Mouse (Mus musculus) hindbrain, embryonic 12.5 days (tissue): ENCODE results near the gene Crtam. TPM values are rescaled to one million over a fixed set of nuclear protein-coding genes. Genes with fewer than 3 reads are reported as not detected.

ENCODE experiments used
- ATAC-seq: fragments of 200-750 bp; cut with Nextera tagmentation; 2 replicates; pipeline ENCODE4 v1.8.0; 2017; ENCODE audit warnings: moderate TSS enrichment; ENCODE audit not compliant: low FRiP score
- H3K27ac ChIP-seq: fragments of 300-500 bp; sonication (generic); 2 replicates; pipeline ENCODE4 v1.5.1; 2016; ENCODE audit warnings: mild to moderate bottlenecking
- H3K27me3 ChIP-seq: fragments of 300-500 bp; sonication (generic); 2 replicates; pipeline ENCODE4 v1.6.1; 2016; ENCODE audit warnings: mild to moderate bottlenecking
- H3K36me3 ChIP-seq: fragments of 300-500 bp; sonication (generic); 2 replicates; pipeline ENCODE4 v1.6.1; 2016; ENCODE audit warnings: mild to moderate bottlenecking
- H3K4me1 ChIP-seq: fragments of 300-500 bp; sonication (generic); 2 replicates; pipeline ENCODE4 v1.6.1; 2016
- H3K4me2 ChIP-seq: fragments of 300-500 bp; sonication (generic); replicated peaks from 2 replicates; pipeline ENCODE4 v1.6.1; 2016; ENCODE audit warnings: mild to moderate bottlenecking
- H3K4me3 ChIP-seq: fragments of 300-500 bp; sonication (generic); 2 replicates; pipeline ENCODE4 v1.5.1; 2016; ENCODE audit warnings: mild to moderate bottlenecking
- H3K9ac ChIP-seq: fragments of 300-500 bp; sonication (generic); 2 replicates; pipeline ENCODE4 v1.6.1; 2016; ENCODE audit warnings: mild to moderate bottlenecking, moderate library complexity
- H3K9me3 ChIP-seq: fragments of 300-500 bp; sonication (generic); replicated peaks from 2 replicates; pipeline ENCODE4 v1.6.1; 2016; ENCODE audit warnings: mild to moderate bottlenecking
- WGBS: fragments of 180-500 bp; shearing (Covaris S2); methylation state at CpG from one replicate; pipeline ENCODE4 v1.1.7; 2016; 5-methylcytosine and 5-hydroxymethylcytosine counted together
- polyA plus RNA-seq: library from polyadenylated mRNA; unstranded; fragments of >200 nt; fragmentation: Nextera tagmentation; extraction: Ambion mirVana; gene quantifications from 2 replicates; pipeline ENCODE4 v1.2.1, GENCODE M21; 2016

The Crtam gene
- polyA plus RNA-seq, 1 experiment from 2014 or later = 0.30 TPM

DNA sequence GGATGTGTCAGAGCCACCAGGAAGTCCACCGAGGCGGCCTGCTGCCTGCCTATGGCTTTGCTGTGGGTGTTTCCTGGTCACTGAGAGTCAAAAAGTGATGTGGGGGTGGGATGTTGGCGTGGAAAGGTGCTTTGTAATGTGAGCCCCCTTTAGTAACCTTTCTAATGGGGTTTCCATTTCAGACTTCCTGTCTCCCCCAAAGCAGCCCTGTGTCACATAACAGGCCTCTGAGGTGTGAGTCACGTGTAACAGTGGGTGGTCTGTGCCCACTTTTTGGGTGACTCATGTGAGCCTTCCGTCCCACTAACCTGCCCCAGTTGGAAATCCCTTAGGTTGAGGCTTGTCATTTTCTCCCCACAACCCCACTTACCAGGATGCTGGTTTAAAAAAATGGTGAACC lies 10.4 kb downstream of the Crtam start:
- WGBS = 81% methylated on average over 5 of the region's 5 CpGs
- no peak for ATAC-seq
- no peaks in the 10 kb centered on the region for H3K36me3 ChIP-seq
- H3K9me3 ChIP-seq = no peaks in the 10 kb centered on the region
- H3K27ac ChIP-seq = no peak overlapping the region
- no peak overlapping the region for H3K4me3 ChIP-seq
- H3K9ac ChIP-seq = no peak overlapping the region
- H3K4me1 ChIP-seq = peaks cover 4% of the 10 kb centered on the region; the same call in 1 of the 2 replicates
- no peak overlapping the region for H3K4me2 ChIP-seq
- no peaks in the 10 kb centered on the region for H3K27me3 ChIP-seq

DNA sequence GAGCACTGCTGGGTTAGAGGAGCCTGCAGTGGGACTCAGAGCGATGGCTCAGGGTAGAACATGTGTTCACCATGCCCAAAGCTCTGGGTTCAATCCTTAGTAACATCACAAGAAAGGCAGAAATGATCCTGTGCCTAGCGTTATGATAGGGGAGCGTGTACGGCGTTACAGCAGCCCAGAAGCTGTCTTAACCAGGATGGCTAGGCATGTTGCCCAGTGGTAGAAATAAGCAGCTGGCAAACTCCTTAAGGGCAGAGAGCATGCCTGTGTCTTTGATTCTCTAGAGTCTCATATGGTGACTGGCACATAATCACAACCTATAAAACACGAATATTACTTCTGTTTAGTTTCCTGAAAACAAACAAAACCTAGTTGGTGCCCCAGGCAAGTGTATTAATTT lies 12.9 kb downstream of the Crtam start:
- no peaks in the 10 kb centered on the region for H3K36me3 ChIP-seq
- no peak overlapping the region for H3K4me3 ChIP-seq
- no peaks in the 10 kb centered on the region for H3K9me3 ChIP-seq
- H3K27me3 ChIP-seq = no peaks in the 10 kb centered on the region; the same call in 1 of the 2 replicates
- no peak overlapping the region for H3K27ac ChIP-seq
- H3K4me1 ChIP-seq = peaks cover 4% of the 10 kb centered on the region; the same call in 1 of the 2 replicates
- no peak for ATAC-seq
- H3K9ac ChIP-seq = no peak overlapping the region
- WGBS = 85% methylated on average over 6 of the region's 6 CpGs
- H3K4me2 ChIP-seq = no peak overlapping the region

DNA sequence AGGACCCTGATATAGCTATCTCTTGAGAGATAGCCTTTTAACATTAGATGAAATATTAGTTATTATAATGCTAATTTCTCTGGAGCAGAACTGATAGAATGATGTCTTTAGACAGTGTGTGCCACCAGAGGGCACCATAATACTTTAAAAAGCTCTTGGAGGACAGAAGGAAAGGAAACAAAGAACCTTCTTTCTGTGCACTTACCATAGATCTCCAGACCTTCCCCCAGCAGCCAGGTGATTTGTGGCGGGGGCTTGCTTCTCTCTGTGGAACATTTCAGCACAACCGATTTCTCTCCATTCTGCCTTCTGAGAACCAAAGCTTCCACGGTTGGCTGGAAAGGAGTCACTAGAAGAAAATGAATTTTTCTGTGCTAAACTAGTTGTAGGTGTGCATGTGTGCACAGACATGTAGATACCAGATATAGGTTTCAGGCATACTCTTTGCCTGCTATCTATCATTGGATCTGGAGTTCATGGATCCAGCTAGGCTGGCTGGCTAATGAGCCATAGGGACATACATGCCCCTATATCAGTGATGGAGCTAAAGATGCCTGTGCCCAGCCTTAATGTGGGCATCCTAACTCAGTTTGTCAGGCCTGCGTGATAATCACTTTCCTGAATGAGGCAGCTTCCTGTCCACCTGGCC lies 14.4 kb downstream of the Crtam start:
- 0 out of 2 replicates have a peak overlapping the region, but pooled peaks have one; percentile 24 for H3K27ac ChIP-seq
- ATAC-seq = peak; percentile 52; the same call in 1 of the 2 replicates
- H3K9ac ChIP-seq = no peak overlapping the region
- peaks cover 4% of the 10 kb centered on the region; the same call in 1 of the 2 replicates for H3K4me1 ChIP-seq
- 46% methylated on average over 4 of the region's 4 CpGs for WGBS
- no peaks in the 10 kb centered on the region for H3K36me3 ChIP-seq
- no peak overlapping the region for H3K4me3 ChIP-seq
- H3K27me3 ChIP-seq = no peaks in the 10 kb centered on the region; the same call in 1 of the 2 replicates
- H3K9me3 ChIP-seq = no peaks in the 10 kb centered on the region
- no peak overlapping the region for H3K4me2 ChIP-seq

DNA sequence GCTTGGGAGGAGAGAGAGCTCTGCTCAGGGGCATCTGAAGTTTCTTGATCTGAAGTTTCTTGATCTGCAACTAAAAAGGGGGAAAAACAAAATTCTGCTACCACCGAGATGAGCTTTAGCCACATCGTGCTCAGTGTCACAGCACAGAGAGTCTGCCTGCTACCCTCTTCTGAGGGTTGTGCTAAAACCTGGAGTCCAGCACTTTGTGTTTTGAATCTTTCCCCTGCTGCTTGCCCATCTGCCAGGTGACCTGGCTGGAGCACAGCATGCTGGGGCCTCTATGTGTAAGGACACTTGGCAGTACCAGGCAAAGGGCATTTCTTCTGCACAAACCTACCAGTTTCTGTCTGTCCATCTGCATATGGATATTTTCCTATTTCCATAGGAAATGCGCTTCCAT lies 20.1 kb downstream of the Crtam start:
- H3K4me1 ChIP-seq = no peaks in the 10 kb centered on the region
- WGBS = 67% methylated on average over 3 of the region's 3 CpGs
- no peaks in the 10 kb centered on the region for H3K9me3 ChIP-seq
- no peaks in the 10 kb centered on the region; the same call in 1 of the 2 replicates for H3K27me3 ChIP-seq
- H3K27ac ChIP-seq = no peak overlapping the region
- ATAC-seq = no peak
- H3K9ac ChIP-seq = no peak overlapping the region
- H3K36me3 ChIP-seq = no peaks in the 10 kb centered on the region
- no peak overlapping the region for H3K4me2 ChIP-seq
- H3K4me3 ChIP-seq = no peak overlapping the region

DNA sequence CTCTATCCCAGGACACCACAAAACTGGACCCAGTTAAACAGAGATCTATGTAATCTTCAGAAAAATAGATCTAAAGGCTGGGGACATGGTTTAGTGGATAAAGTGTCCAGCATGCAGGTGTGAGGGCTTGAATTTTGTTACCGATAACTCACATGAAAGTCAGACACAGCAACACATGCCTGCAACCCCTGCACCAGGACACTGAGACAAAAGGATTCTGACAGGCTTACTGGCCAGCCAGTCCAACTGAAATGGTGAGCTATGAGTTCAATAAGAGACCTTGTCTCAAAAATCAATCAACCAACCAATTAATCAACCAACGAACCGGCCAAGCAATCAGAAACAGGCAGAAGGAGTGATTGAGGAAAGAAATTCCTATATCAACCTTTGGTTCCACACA lies 20.7 kb downstream of the Crtam start:
- WGBS = 86% methylated on average over 3 of the region's 3 CpGs
- no peaks in the 10 kb centered on the region; the same call in 1 of the 2 replicates for H3K27me3 ChIP-seq
- H3K4me2 ChIP-seq = no peak overlapping the region
- no peak overlapping the region for H3K4me3 ChIP-seq
- H3K36me3 ChIP-seq = no peaks in the 10 kb centered on the region
- H3K9ac ChIP-seq = no peak overlapping the region
- H3K27ac ChIP-seq = no peak overlapping the region
- H3K4me1 ChIP-seq = no peaks in the 10 kb centered on the region
- no peak for ATAC-seq
- no peaks in the 10 kb centered on the region; the same call in 1 of the 2 replicates for H3K9me3 ChIP-seq

DNA sequence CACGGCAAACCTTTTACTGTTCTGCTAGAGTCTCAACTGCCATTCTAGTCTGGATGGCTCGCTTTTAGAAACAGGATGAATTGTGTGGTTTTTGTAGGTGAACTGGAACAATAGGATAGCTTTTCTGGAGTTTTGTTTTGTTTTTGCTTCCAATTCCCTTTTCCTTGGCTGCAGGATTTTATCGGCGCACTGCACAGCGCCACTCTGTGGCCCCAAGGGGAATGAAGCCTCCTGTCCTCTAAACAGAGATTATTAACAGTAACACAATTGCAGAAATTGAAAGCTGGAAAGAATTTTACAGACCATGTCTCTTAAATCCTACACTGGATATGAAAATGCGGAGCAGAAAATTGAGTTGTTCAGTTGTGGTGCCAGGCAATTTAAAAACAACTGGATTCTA lies 21.9 kb downstream of the Crtam start:
- H3K9me3 ChIP-seq = no peaks in the 10 kb centered on the region; the same call in 1 of the 2 replicates
- no peaks in the 10 kb centered on the region for H3K27me3 ChIP-seq

DNA sequence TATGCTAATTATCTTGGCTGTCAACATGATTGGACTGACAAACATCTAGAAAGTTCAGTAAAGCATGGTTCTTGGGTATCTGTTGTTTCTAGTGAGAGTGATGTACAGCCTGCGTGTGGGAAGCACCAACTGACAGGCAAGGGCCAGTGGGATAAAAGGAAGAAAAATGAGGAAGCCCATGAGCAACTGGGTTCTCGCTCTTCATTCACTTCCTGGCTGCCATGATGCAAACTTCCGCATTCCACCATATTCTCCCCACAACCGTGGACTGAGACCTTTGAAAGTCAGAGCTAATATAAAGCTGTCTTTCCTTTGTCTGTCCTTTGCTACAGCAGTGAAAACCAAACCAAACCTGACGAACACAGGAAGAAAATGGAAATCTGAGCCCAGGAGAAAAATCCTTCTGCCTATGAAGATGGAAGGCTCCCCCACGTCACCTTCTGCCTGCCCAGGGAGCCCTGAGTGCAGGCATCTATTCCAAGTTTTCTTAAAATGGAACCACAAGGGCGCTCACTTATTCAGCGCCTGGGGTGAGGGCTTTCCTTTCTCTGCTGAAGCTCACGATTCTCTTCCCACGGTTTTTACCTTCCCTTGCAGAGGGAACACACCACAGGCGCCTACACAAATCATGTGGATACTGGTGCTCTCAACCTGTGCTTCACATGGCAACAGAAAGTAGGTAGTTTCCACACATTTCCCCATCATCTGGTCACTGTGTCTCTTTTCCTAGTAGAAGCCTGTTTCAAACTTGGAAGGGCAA lies 30.2 kb downstream of the Crtam start:
- Histone ChIP-seq H3K27me3 (no peaks in the 10 kb centered on the region), H3K4me1 (no peaks in the 10 kb centered on the region), H3K36me3 (no peaks in the 10 kb centered on the region), H3K9ac (no peak overlapping the region), H3K4me3 (no peak overlapping the region), H3K4me2 (no peak overlapping the region), H3K27ac (no peak overlapping the region), H3K9me3 (no peaks in the 10 kb centered on the region; the same call in 1 of the 2 replicates)
- WGBS = 77% methylated on average over 11 of the region's 11 CpGs
- ATAC-seq = no peak

More for the DNA sequence above, 21.9 kb downstream of the Crtam start:
- H3K4me2 ChIP-seq = no peak overlapping the region
- H3K36me3 ChIP-seq = no peaks in the 10 kb centered on the region
- no peak for ATAC-seq
- WGBS = 39% methylated on average over 6 of the region's 6 CpGs
- H3K27ac ChIP-seq = no peak overlapping the region
- H3K4me1 ChIP-seq = no peaks in the 10 kb centered on the region
- H3K4me3 ChIP-seq = no peak overlapping the region
- no peak overlapping the region for H3K9ac ChIP-seq

DNA sequence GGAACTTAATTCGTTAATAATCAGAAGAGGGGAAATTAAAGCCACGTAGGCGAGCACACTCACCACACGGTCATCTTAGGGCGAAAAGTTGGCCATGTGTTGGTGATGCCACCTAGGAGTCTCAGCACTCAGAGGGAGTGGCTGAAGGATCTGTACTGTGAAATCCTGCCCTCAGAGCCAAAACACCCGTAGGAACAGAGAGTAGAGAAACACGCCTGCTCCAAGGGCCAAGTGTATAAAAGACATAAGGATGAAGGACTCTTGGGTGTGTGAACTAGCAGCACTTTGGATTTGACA lies 40.1 kb downstream of the Crtam start:
- peak overlapping the region; percentile 67 for H3K9ac ChIP-seq
- 16% methylated on average over 7 of the region's 7 CpGs for WGBS
- H3K27me3 ChIP-seq = peaks cover 61% of the 10 kb centered on the region

DNA sequence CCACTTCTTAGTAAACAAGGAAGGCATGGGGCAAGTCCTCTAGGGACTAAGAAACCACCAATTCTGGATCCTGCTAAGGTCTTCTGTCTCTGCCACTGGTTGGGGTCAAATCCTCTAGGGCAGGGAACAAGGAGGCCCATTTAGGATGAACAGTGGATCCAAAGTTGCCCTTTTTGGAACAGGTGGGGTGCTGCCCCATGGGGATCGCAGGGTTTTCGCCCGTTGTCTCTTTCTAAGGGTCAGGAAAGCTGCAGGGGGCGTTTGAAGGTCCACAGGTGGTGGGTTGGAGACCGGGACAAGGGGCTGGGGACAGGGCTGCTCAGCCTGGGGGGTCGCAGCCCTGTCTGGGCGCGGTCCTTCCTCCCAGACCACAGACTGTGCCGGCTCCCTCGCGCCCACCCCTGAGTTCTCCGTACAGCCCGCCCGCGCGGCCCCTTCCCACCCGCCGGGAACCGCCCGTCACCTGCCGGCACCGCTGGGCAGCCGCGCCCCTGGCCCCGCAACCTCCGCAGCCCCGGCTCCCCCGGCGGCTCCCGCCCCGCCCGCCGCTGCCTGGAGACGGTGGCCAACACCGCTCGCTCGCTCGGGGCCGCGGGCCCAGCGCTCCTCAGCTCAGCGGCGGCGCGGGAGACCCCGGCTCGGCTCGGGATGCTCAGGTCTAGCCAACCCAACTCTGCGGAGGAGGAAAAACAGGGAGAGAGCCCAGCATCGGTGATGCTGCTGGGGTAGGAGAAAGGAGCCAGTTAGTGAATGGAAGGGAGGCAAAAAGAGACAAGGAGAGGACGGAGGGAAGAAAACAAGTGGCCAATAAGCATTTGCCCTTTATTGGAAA lies 40.6 kb downstream of the Crtam start, which contains the start of gene Jhy:
Jhy (minus strand) TSS at position 533 of the 832 bp plus-strand sequence.
- H3K4me1 ChIP-seq = peaks cover 11% of the 10 kb centered on the region
- H3K36me3 ChIP-seq = no peaks in the 10 kb centered on the region
- H3K4me3 ChIP-seq = peak within 1 kb of the TSS; percentile 51
- H3K27ac ChIP-seq = no peak within 1 kb of the TSS
- H3K4me2 ChIP-seq = peak within 1 kb of the TSS; percentile 96
- ATAC-seq = peak; percentile 79
- no peaks in the 10 kb centered on the region for H3K9me3 ChIP-seq
- H3K9ac ChIP-seq = peak within 1 kb of the TSS; percentile 67
- WGBS = 1% methylated on average over 50 of the region's 51 CpGs
- H3K27me3 ChIP-seq = peaks cover 64% of the 10 kb centered on the region

More for the DNA sequence above, 40.1 kb downstream of the Crtam start:
- no peak for ATAC-seq
- no peaks in the 10 kb centered on the region for H3K9me3 ChIP-seq
- peak overlapping the region; percentile 96 for H3K4me2 ChIP-seq
- peaks cover 11% of the 10 kb centered on the region for H3K4me1 ChIP-seq
- no peak overlapping the region for H3K27ac ChIP-seq
- H3K36me3 ChIP-seq = no peaks in the 10 kb centered on the region
- peak overlapping the region; percentile 51 for H3K4me3 ChIP-seq

DNA sequence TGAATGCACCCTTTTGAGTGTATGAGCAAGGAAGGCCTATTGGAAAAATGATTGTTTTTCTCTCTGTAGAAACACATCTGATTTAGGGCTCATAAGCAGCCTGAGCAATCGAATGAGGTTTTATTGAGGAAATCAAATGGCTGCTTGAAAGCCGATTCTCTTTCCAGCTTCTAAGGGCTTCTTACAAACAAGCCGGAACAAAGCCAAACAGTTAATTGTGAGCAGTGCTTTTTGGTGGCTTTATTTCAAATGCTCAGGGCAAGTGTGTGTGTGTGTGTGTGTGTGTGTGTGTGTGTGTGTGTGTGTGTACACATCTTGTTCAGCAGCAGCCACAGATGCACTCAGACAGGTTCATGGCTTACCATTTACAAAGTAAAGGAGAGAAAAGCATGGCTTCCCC lies 43.0 kb downstream of the Crtam start:
- no peak overlapping the region for H3K4me3 ChIP-seq
- WGBS = 79% methylated on average over 3 of the region's 3 CpGs
- H3K27ac ChIP-seq = no peak overlapping the region
- peaks cover 11% of the 10 kb centered on the region for H3K4me1 ChIP-seq
- no peak for ATAC-seq
- no peaks in the 10 kb centered on the region for H3K36me3 ChIP-seq
- no peak overlapping the region for H3K9ac ChIP-seq
- H3K4me2 ChIP-seq = no peak overlapping the region
- peaks cover 61% of the 10 kb centered on the region for H3K27me3 ChIP-seq
- no peaks in the 10 kb centered on the region for H3K9me3 ChIP-seq

DNA sequence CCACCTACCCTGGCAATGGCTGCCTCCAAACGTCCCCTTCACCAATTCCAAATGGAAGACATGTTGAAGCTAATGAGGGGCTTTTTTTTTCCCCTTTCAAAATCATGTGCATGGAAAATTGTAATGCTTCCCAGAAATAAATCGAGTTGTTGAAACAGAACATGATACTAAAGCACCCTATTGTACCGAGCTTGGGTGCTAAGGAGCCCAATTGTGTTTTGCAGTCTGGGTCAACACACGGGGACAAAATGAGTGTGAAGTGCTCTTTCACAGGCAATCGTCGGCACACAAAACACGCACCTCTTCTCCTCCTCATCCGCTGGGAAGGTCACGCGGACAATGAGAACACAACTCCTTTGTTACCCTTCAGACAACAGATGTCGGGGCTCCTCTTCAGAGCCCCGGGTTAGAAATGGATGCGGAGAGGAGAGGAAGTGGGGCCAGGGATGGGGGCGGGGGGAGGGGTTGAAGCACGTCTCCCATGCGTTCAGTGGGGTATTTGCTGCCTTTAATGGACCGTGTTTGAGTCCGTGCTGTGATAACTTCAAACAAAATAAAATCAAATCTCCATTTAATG lies 55.3 kb downstream of the Crtam start:
- Histone ChIP-seq H3K36me3 (no peaks in the 10 kb centered on the region), H3K4me3 (no peak overlapping the region), H3K27ac (no peak overlapping the region), H3K9ac (no peak overlapping the region), H3K4me1 (0 out of 2 replicates have a peak, but pooled peaks cover 4% of the 10 kb centered on the region), H3K4me2 (peak overlapping the region; percentile 42), H3K27me3 (peaks cover 41% of the 10 kb centered on the region), H3K9me3 (no peaks in the 10 kb centered on the region)
- WGBS = 22% methylated on average over 18 of the region's 18 CpGs
- peak; percentile 78 for ATAC-seq

DNA sequence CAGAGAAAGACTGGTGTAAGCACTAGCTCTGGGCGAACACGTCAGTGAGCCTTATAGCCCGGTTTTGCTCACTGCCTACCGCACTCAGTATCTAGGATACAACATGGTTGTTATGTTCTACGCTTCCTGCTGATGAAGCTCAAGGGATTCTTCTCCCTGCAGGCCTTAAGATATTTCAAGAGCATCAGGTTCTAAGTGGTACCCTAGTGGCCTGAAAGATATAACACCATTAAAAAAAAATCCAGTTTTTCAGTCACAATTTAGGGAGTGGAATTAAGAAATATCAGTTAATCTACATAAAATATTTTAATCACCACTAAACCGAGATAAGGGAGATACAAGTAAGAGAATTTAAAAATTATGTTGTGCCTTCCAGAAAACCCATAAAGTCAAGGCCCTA lies 56.0 kb downstream of the Crtam start:
- H3K4me1 ChIP-seq = 0 out of 2 replicates have a peak, but pooled peaks cover 4% of the 10 kb centered on the region
- WGBS = 89% methylated on average over 6 of the region's 6 CpGs
- H3K9me3 ChIP-seq = no peaks in the 10 kb centered on the region
- no peak overlapping the region for H3K4me3 ChIP-seq
- ATAC-seq = no peak
- peaks cover 46% of the 10 kb centered on the region for H3K27me3 ChIP-seq
- H3K4me2 ChIP-seq = no peak overlapping the region
- H3K27ac ChIP-seq = no peak overlapping the region
- no peaks in the 10 kb centered on the region for H3K36me3 ChIP-seq
- H3K9ac ChIP-seq = no peak overlapping the region
